Mouse (Mus musculus) lung, postnatal 0 days (tissue): ENCODE results near the gene Gtpbp8. TPM values are rescaled to one million over a fixed set of nuclear protein-coding genes. Genes with fewer than 3 reads are reported as not detected.
A peak's percentile ranks its signal among the peaks of the same experiment; 100 is the strongest.

Experiments
- ATAC-seq: fragments of 200-750 bp; cut with Nextera tagmentation; 2 replicates; pipeline ENCODE4 v1.8.0; 2017; ENCODE audit warnings: moderate library complexity
- DNase-seq: peaks from one replicate; pipeline ENCODE4 v3.0.0-alpha.2; 2016; ENCODE audit warnings: low spot score
- H3K27ac ChIP-seq: fragments of 300-500 bp; sonication (generic); 2 replicates; pipeline ENCODE4 v1.5.1; 2014; ENCODE audit warnings: antibody characterized with exemption, mild to moderate bottlenecking, low read length, mixed read lengths
- H3K27me3 ChIP-seq: fragments of 300-500 bp; sonication (generic); replicated peaks from 2 replicates; pipeline ENCODE4 v1.6.1; 2014; ENCODE audit warnings: low read length, mixed read lengths; ENCODE audit not compliant: insufficient read depth
- H3K36me3 ChIP-seq: fragments of 300-500 bp; sonication (generic); 2 replicates; pipeline ENCODE4 v1.6.1; 2014; ENCODE audit warnings: low read length, mixed read lengths; ENCODE audit not compliant: insufficient read depth
- H3K4me1 ChIP-seq: fragments of 300-500 bp; sonication (generic); 2 replicates; pipeline ENCODE4 v1.6.1; 2014; ENCODE audit warnings: antibody characterized with exemption, low read depth, low read length, mixed read lengths; ENCODE audit not compliant: insufficient read depth
- H3K4me2 ChIP-seq: fragments of 300-500 bp; sonication (generic); replicated peaks from 2 replicates; pipeline ENCODE4 v1.6.1; 2014; ENCODE audit warnings: low read depth, mild to moderate bottlenecking, low read length, moderate library complexity, mixed read lengths
- H3K4me3 ChIP-seq: fragments of 300-500 bp; sonication (generic); 2 replicates; pipeline ENCODE4 v1.5.1; 2014; ENCODE audit warnings: low read depth, low read length
- H3K9ac ChIP-seq: fragments of 300-500 bp; sonication (generic); replicated peaks from 2 replicates; pipeline ENCODE4 v1.6.1; 2014; ENCODE audit warnings: low read depth, mild to moderate bottlenecking
- H3K9me3 ChIP-seq: fragments of 300-500 bp; sonication (generic); 2 replicates; pipeline ENCODE4 v1.6.1; 2016; ENCODE audit warnings: low read length, mixed read lengths
- CTCF ChIP-seq: IDR thresholded peaks from 2 replicates; pipeline ENCODE4 v1.5.1; 2016; ENCODE audit warnings: antibody characterized with exemption, mild to moderate bottlenecking
- EP300 ChIP-seq: IDR thresholded peaks from 2 replicates; pipeline ENCODE4 v1.6.1; 2016; ENCODE audit warnings: antibody characterized with exemption, mild to moderate bottlenecking, control low read depth
- WGBS: fragments of 180-500 bp; shearing (Covaris S2); extraction: QIAGEN DNeasy Blood & Tissue Kit; methylation state at CpG from one replicate; pipeline ENCODE4 v1.1.7; 2014; 5-methylcytosine and 5-hydroxymethylcytosine counted together
- polyA plus RNA-seq: library from polyadenylated mRNA; unstranded; fragments of >200 nt; fragmentation: Nextera tagmentation; extraction: Ambion mirVana; gene quantifications from 2 replicates; pipeline ENCODE4 v1.2.1, GENCODE M21; 2015

Gtpbp8 gene
- polyA plus RNA-seq, 1 experiment from 2014 or later, result 17.2 TPM

DNA sequence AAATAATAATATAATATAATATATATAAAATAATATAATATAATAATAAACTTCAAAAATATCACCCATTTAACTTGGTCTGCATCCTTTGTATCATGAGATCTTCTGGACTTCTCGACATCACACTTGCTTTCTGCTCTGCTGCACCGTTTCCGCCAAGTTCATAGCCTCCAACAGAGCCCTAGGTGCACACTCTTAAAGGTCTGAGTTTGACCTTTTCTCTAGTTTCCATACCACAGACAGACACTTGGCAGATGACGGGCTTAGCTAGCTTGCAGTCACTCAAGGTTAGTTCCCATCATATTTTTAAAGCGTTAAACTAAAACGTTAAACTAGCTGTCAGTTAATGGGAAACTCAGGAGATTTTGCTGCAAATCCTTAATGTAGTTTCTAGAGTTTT, 28.0 kb upstream of the Gtpbp8 start:
- H3K9ac ChIP-seq, result no peak overlapping the region
- DNase-seq, result no peak
- no peak overlapping the region for H3K27ac ChIP-seq
- H3K36me3 ChIP-seq, result no peaks in the 10 kb centered on the region
- H3K27me3 ChIP-seq, result no peaks in the 10 kb centered on the region
- no peak overlapping the region for H3K4me2 ChIP-seq
- no peak overlapping the region for H3K4me3 ChIP-seq
- no peaks in the 10 kb centered on the region for H3K4me1 ChIP-seq
- ATAC-seq, result no peak
- 89% methylated on average over 6 of the region's 6 CpGs for WGBS
- TF ChIP-seq CTCF (no peak), EP300 (no peak)
- H3K9me3 ChIP-seq, result no peaks in the 10 kb centered on the region

DNA sequence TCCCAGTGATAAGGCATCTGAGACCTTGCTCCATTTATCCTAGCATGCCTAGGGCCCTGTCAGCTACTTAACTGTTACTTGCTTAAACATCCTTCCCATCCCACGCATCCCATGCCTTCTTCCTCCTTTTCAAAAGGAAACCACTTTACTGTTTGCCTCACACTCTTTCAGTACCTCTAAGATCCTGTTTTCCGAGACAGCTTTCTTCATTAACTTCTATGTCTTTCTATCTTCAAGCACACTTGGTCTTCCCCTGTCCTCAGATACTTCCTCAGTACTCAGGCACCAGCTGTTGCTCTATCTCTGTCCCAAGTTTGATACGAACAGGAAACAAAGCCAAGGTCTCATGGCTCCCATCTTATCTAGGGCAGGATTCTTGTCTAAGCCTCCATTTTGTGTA, 27.5 kb upstream of the Gtpbp8 start:
- DNase-seq (no peak), ATAC-seq (no peak)
- no peak overlapping the region for H3K27ac ChIP-seq
- no peak overlapping the region for H3K4me3 ChIP-seq
- no peaks in the 10 kb centered on the region for H3K9me3 ChIP-seq
- TF ChIP-seq EP300 (no peak), CTCF (no peak)
- H3K4me1 ChIP-seq, result no peaks in the 10 kb centered on the region
- no peaks in the 10 kb centered on the region for H3K36me3 ChIP-seq
- H3K9ac ChIP-seq, result no peak overlapping the region
- H3K4me2 ChIP-seq, result no peak overlapping the region
- 77% methylated on average over 3 of the region's 3 CpGs for WGBS
- no peaks in the 10 kb centered on the region for H3K27me3 ChIP-seq

DNA sequence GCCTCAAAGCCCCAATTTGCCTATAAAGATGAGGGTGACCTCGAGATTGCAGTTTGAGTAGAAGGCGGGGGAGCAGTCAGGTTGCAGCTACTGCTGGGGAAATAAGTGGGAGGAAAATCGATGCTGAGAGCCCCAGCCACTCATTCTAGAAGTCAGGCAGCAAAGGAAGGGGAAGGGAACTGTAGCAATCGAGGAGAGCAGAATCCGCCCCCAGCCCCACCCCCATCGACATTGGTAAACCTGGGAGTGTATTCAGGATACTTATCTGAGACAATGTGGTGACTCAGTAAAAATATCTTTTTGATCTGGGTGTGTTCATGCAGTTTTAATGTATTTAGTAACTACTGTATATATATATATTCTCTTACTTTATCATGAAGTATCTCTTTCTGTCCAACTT, 26.4 kb upstream of the Gtpbp8 start:
- Histone ChIP-seq H3K4me1 (no peaks in the 10 kb centered on the region), H3K27me3 (no peaks in the 10 kb centered on the region), H3K36me3 (no peaks in the 10 kb centered on the region), H3K9ac (no peak overlapping the region), H3K4me2 (no peak overlapping the region), H3K9me3 (no peaks in the 10 kb centered on the region), H3K4me3 (no peak overlapping the region), H3K27ac (no peak overlapping the region)
- DNase-seq (no peak), ATAC-seq (no peak)
- WGBS, result 58% methylated on average over 6 of the region's 6 CpGs
- TF ChIP-seq EP300 (no peak), CTCF (no peak)

DNA sequence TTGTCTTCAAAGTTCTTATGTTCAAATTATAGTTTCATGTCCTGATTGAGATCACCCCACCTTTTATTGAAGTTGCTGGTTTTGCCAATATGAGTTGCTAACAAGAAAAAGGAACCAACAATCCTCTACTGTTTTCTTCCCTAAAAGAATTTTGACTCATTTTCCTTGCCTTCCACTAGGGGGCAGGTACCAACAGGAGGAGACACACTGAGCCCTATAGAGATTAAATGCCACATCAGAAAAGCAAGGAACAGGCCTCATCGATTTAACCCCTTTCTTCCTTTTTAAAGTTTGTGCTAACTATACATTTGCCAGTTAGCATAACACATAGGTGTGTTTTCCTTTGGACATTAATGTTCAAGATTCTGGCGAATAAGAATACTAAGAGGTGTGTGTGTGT, 21.8 kb upstream of the Gtpbp8 start:
- no peak for ATAC-seq
- Histone ChIP-seq H3K9me3 (no peaks in the 10 kb centered on the region), H3K36me3 (no peaks in the 10 kb centered on the region), H3K9ac (no peak overlapping the region), H3K4me3 (no peak overlapping the region), H3K27ac (no peak overlapping the region), H3K4me2 (no peak overlapping the region), H3K4me1 (no peaks in the 10 kb centered on the region), H3K27me3 (no peaks in the 10 kb centered on the region)
- DNase-seq, result peak; percentile 82
- no peak for TF ChIP-seq EP300
- peak; percentile 86 for TF ChIP-seq CTCF
- 37% methylated on average over 2 of the region's 2 CpGs for WGBS

DNA sequence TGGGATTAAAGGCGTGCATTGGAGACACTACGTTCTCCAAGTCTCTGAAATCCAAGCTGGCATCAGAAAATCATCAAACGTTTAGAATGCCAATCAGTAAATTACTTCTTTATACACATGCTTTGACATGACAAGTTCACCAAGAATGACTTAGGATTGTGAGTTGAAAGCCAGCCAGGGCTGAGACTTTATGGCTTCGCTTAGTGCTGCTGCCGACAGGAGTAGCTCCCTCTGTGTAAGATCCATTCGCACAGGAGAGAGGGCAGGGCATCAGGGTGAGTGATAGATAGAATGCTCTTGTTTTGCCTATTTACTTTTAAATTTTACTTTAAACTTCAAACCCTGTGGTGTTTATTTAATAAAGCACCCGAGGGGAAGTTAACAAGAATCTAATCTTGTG, 21.3 kb upstream of the Gtpbp8 start:
- Histone ChIP-seq H3K27ac (no peak overlapping the region), H3K4me2 (no peak overlapping the region), H3K27me3 (no peaks in the 10 kb centered on the region), H3K4me1 (no peaks in the 10 kb centered on the region), H3K4me3 (no peak overlapping the region), H3K36me3 (no peaks in the 10 kb centered on the region), H3K9ac (no peak overlapping the region), H3K9me3 (no peaks in the 10 kb centered on the region)
- 76% methylated on average over 7 of the region's 7 CpGs for WGBS
- no peak for TF ChIP-seq EP300
- TF ChIP-seq CTCF, result no peak
- DNase-seq (no peak), ATAC-seq (no peak)

DNA sequence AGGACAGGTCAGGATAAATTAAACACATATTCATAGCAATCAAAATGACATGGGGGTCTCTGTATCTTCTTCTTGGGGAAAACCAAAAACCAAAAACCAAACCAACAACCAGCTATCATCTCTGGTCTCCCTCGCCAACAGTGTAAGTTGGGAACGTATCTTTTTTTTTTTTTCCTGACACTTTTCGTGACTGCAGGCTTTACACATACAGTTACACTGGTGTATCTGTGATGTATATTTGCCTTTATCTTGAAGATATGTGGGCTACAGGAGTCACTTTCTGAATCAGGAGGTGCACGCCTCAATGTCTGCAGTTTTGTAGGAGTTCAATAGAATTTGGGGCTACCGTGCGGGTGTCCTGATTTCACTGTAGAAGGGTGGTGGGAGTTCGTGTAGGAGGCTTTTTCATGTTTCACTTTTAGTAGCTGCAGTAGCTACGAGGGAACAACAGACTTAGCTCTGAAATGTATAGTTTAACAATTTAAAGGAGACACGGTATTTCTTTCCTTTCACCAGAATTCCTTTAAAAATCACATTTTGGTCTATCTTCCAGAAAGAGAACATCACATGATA, 20.2 kb upstream of the Gtpbp8 start:
- WGBS, result 72% methylated on average over 9 of the region's 9 CpGs
- ATAC-seq, result no peak
- Histone ChIP-seq H3K9me3 (no peaks in the 10 kb centered on the region), H3K27me3 (no peaks in the 10 kb centered on the region), H3K4me3 (no peak overlapping the region), H3K9ac (no peak overlapping the region), H3K36me3 (no peaks in the 10 kb centered on the region), H3K27ac (no peak overlapping the region), H3K4me1 (no peaks in the 10 kb centered on the region), H3K4me2 (no peak overlapping the region)
- TF ChIP-seq CTCF, result no peak
- TF ChIP-seq EP300, result no peak
- no peak for DNase-seq
